Mouse (Mus musculus) small intestine, adult 2 months (tissue): ENCODE measurements around the gene Khdc1b.

Experiments
- CTCF ChIP-seq: fragments of 200-500 bp; IDR thresholded peaks from 2 replicates; pipeline ENCODE4 v1.5.1; 2012; ENCODE audit warnings: low read depth, mild to moderate bottlenecking, control low read depth, inconsistent platforms, low read length, moderate library complexity, mixed read lengths; ENCODE audit not compliant: insufficient replicate concordance, insufficient read length; ENCODE audit errors: extremely low read depth
- POLR2A ChIP-seq: fragments of 200-500 bp; IDR thresholded peaks from 2 replicates; pipeline ENCODE4 v1.6.1; 2012; ENCODE audit warnings: low read depth, mild to moderate bottlenecking, control low read depth, inconsistent platforms, low read length, moderate library complexity

- TF ChIP-seq POLR2A (no peak), CTCF (no peak)
These were observed 44.7 kb downstream of the Khdc1b start for GRCm38 (mm10) chr1:21428079-21428478.
